Mouse (Mus musculus) gastrocnemius, postnatal 36 days (tissue): ENCODE data around the gene Olfr901. TPM values are rescaled to one million over a fixed set of nuclear protein-coding genes. Genes with fewer than 3 reads are reported as not detected.
"Not testable (repeated sequence)": the region's sequence is repeated elsewhere in the genome, so short reads cannot be mapped to it uniquely, and the experiment has no call there.

Experiments used
- DNase-seq, 2 experiments: peaks; one replicate each; pipeline ENCODE4 v3.0.0; 2022
- intact Hi-C: fragments of 180-260 bp; cut with DNase I; formaldehyde crosslinking; loops from one replicate; pipeline ENCODE4 v1.15.1; 2025
- long read RNA-seq, 2 experiments: library from polyadenylated mRNA; stranded (forward); transcript quantifications; one replicate each; pipeline ENCODE4 v2.0.0; 2021
- total RNA-seq, 2 experiments: library from RNA; stranded (reverse); gene quantifications; 2 replicates each; pipeline ENCODE4 v1.2.3; 2021

Olfr901 gene
- total RNA-seq, result not detected
- long read RNA-seq, experiment 1, result 0 reads
- long read RNA-seq, experiment 2, result 0 reads

- no peak for DNase-seq
- intact Hi-C loops, result no loop called here
Observed at GRCm38 (mm10) chr9:38429155-38429554, at the start of gene Olfr901. TSS of gene Olfr901 (plus strand) at chr9:38429455.

GRCm38 (mm10) chr9:38401398-38401797 is 27.9 kb upstream of the Olfr901 start, which contains the start of gene Olfr147:
TSS of gene Olfr147 (plus strand) at chr9:38401698.
- intact Hi-C loops, result no loop called here
- no peak for DNase-seq

- intact Hi-C loops, DNase-seq: not testable (repeated sequence)
Observed at GRCm38 (mm10) chr9:38407502-38407901, 21.8 kb upstream of the Olfr901 start.

GRCm38 (mm10) chr9:38413502-38413901 is 15.8 kb upstream of the Olfr901 start:
- DNase-seq, intact Hi-C loops: not testable (repeated sequence)

- intact Hi-C loops, result no loop called here
Observed at GRCm38 (mm10) chr9:38423801-38424200, 5.5 kb upstream of the Olfr901 start.

GRCm38 (mm10) chr9:38427026-38427425 is 2.2 kb upstream of the Olfr901 start:
- no peak for DNase-seq
- intact Hi-C loops, result no loop called here

More at GRCm38 (mm10) chr9:38423801-38424200, 5.5 kb upstream of the Olfr901 start:
- DNase-seq, result no peak

- DNase-seq, result no peak
- intact Hi-C loops, result no loop called here
Observed at GRCm38 (mm10) chr9:38447352-38447751, 18.1 kb downstream of the Olfr901 start, which contains the start of gene Olfr902. TSS of gene Olfr902 (plus strand) at chr9:38447652.

- intact Hi-C loops, result no loop called here
- no peak for DNase-seq
Observed at GRCm38 (mm10) chr9:38462844-38463243, 33.6 kb downstream of the Olfr901 start, which contains the start of gene Olfr904. TSS of gene Olfr904 (plus strand) at chr9:38463144.

GRCm38 (mm10) chr9:38470807-38471206 is 41.6 kb downstream of the Olfr901 start, which contains the start of gene Olfr905:
TSS of gene Olfr905 (plus strand) at chr9:38471107.
- DNase-seq, result no peak
- intact Hi-C loops, result no loop called here

Other genes starting within 250 kb of the Olfr901 start
- not detected for gene Olfr891, start 248.6 kb upstream of the Olfr901 start, total RNA-seq
- not detected for gene Olfr893, start 221.1 kb upstream of the Olfr901 start, total RNA-seq
- gene Olfr894, start 211.4 kb upstream of the Olfr901 start, total RNA-seq, result not detected
- gene Olfr143, start 176.7 kb upstream of the Olfr901 start, total RNA-seq, result not detected
- gene Olfr895, start 161.6 kb upstream of the Olfr901 start, total RNA-seq, result not detected
- not detected for gene Olfr896-ps1, start 138.3 kb upstream of the Olfr901 start, total RNA-seq
- not detected for gene Olfr25, start 100.4 kb upstream of the Olfr901 start, total RNA-seq
- not detected for gene Olfr898, start 81.0 kb upstream of the Olfr901 start, total RNA-seq
- gene Olfr250, start 62.6 kb upstream of the Olfr901 start, total RNA-seq, result not detected
- not detected for gene Olfr251, start 52.4 kb upstream of the Olfr901 start, total RNA-seq
- gene Olfr147, start 27.8 kb upstream of the Olfr901 start, total RNA-seq, result not detected
- not detected for gene Olfr902, start 18.2 kb downstream of the Olfr901 start, total RNA-seq
- not detected for gene Olfr904, start 33.7 kb downstream of the Olfr901 start, total RNA-seq
- not detected for gene Olfr905, start 41.7 kb downstream of the Olfr901 start, total RNA-seq
- not detected for gene Olfr906, start 57.6 kb downstream of the Olfr901 start, total RNA-seq
- not detected for gene Olfr907, start 66.3 kb downstream of the Olfr901 start, total RNA-seq
- gene Olfr911-ps1, start 92.1 kb downstream of the Olfr901 start, total RNA-seq, result not detected
- not detected for gene Olfr910, start 108.4 kb downstream of the Olfr901 start, total RNA-seq
- gene Olfr912, start 150.7 kb downstream of the Olfr901 start, total RNA-seq, result not detected
- not detected for gene Olfr913, start 163.3 kb downstream of the Olfr901 start, total RNA-seq
- not detected for gene Olfr914, start 175.6 kb downstream of the Olfr901 start, total RNA-seq
- gene Olfr916, start 230.4 kb downstream of the Olfr901 start, total RNA-seq, result not detected
- not detected for gene Olfr917, start 236.4 kb downstream of the Olfr901 start, total RNA-seq
- not detected for gene Olfr918, start 245.1 kb downstream of the Olfr901 start, total RNA-seq